Mouse (Mus musculus): ENCODE data around the gene Aff3.

The Aff3 gene

DNA sequence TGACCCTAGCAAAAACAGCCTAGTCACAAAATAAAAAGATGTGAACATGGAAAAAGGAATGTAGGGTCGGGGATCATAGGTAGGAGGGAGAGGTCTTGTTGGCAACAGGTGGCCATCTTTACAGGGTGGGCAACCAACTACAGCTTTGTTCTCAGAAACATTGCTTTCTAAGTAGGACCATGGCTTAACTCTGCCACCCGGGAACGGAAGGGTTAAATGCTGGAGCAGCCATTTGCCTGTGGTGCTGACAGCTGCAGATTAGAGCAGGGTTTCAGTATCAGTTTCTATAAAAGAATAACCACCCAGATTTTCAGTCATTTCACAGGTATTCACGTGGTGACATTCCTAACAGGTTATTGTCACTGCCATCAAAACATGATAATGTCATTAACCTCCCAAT lies 317.4 kb downstream of the Aff3 start:
- ChIA-PET CTCF (no interaction called here), POLR2A (interaction anchor here in 1 of 4 experiments (0.6 kb wide), 1 partner anchor 407 kb away, joined by 3 read pairs; no protein-coding TSS in a partner anchor)

DNA sequence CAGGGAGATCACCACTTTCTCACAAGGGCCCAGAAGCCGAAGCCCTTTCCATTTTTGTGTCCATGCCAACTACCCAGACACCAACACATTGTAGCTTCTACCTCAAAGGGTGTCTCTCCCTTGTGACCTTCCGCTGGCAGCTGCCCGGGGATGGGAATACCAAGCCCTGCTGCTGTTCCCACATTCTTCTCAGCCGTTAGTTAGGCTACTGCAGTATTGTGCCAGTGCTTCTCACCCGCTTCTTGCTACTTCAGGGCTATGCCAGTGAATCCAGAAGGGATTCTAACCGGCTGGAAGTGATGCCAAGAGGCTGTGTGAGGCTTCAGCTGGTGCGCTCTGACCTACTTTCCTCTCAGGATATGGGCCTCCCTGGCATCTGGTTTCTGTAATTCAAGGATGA lies 330.5 kb downstream of the Aff3 start:
- ChIA-PET POLR2A (no interaction called here), CTCF (interaction anchor here in 1 of 4 experiments (0.9 kb wide), 1 partner anchor 149 kb away, joined by 5 read pairs; no protein-coding TSS in a partner anchor)

DNA sequence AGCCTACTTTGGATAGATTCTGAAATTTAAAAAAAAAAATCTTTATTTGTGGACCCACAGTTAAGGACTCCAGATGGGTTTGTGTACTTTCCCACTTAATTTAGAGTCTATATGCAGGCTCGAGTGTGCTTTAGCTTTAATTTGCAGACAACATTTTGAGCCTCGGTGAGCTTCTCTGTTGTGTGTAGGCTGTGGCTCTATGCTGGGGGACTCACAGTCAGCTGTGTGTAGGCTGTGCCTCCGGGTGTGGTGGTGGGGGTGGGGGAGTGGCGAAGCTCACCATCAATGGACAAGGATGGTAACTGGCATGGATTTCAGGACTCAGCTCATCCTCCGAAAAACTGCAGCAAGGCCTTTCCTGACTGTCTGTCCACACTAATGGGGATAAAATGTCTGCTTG lies 331.8 kb downstream of the Aff3 start:
- ChIA-PET CTCF (interaction anchor here in 1 of 4 experiments (0.8 kb wide), 1 partner anchor 147 kb away, joined by 4 read pairs; no protein-coding TSS in a partner anchor), POLR2A (interaction anchor here in 1 of 4 experiments (0.7 kb wide), 1 partner anchor 13 kb away, joined by 3 read pairs; no protein-coding TSS in a partner anchor)

DNA sequence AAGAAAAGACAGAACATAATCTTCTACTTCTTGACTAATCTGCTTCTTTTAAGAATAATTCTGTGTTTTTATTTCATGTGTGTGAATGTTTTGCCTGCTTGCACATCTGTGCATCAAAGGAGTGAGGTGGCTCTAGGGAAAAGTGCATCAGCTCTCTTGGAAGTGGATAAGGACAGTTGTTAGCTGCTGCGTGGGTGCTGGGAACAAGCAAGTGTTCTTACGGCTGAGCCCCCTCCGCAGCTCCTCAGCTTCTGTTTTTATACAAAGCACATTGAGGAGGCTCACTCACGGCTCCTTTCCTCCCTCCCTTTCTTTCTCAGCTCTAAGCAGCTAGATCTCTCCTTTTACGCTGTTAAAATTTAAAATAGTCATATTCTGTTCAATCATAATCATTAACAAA lies 340.5 kb downstream of the Aff3 start:
- ChIA-PET POLR2A (no interaction called here), CTCF (no interaction called here)

DNA sequence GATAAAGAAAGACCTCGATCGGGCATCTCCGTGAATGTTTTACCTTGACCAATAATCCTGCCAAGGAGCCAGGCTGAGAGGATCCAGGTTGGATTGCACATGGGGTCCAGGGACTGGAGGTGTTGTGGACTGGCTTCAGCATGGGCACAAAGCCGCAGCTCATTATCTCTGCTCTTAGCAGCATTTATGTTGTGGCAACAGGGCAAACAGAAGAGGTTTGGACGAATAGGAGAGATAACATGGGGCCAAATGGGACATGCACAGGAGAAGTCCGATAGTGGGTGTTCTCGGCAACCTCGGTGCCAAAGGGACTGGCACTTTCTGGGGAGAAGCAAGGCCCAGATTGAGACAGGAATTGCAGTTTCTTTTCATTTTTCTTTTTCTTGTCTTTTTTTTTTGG lies 342.9 kb downstream of the Aff3 start:
- ChIA-PET POLR2A (interaction anchor here in 1 of 4 experiments (0.7 kb wide), 1 partner anchor 645 kb away, joined by 3 read pairs; no protein-coding TSS in a partner anchor), CTCF (interaction anchor here in 1 of 4 experiments (0.7 kb wide), 1 partner anchor 222 kb away, joined by 4 read pairs; no protein-coding TSS in a partner anchor)

DNA sequence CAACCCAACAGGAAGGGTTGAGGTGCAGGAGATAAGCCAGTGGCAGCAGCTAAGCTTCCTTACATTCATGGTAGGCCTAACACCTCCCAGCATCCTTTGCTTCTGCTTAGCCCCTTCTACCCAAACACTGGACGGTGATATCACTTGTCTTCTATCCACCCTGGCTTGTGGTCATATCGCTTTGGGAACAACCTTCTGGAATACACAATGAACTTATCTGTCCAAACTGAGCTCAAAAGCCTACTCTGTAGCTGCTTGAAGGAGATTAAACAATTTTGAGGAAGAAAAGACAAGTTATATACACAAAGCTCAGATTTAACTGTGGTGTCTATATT lies 343.8 kb downstream of the Aff3 start:
- ChIA-PET POLR2A (interaction anchor here in 1 of 4 experiments (1.2 kb wide), 1 partner anchor 12 kb away, joined by 3 read pairs; no protein-coding TSS in a partner anchor), CTCF (interaction anchor here in 1 of 4 experiments (1.0 kb wide), 1 partner anchor 68 kb away, joined by 3 read pairs; no protein-coding TSS in a partner anchor)

DNA sequence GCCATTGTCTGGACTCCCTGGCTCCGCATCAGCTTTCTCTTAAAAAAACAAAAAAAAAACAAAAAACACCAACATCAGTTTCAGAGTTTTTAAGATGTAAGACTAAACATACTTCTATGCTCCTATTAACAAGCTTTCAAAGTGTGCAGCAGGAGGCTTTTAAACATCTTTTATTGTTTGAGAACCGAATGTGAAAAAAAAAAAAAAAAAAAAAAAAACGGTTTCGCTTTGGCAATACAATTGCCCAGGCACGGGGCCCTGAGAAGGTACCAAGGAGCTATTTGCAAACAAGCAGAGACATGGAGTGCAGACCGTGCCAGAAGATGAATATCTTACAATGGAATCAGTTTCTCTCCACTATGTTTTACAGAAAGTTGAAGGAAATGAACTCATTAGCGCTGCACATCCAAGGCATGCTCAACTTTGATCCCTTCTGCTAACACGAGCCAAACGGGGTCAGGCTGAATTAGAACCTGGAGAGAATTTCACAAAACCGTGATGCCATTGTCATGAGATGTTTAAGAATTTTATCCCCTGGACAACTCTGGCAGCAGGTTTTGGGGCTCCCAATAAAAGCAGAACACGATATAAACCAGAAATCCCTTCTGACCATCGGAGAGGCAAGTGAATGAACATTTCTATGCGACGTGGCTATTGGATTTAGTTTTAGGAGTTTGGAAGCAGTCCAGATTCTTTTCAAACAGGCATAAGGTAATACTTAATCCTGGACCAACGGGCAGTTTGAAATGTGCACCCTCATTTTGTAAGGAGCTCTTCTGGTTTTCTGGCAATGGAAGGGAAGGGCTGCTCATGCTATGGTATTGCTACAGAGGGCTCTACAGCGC lies 344.4 kb downstream of the Aff3 start:
- POLR2A ChIA-PET = interaction anchor here in 1 of 4 experiments (0.6 to 1.2 kb wide), 2 partner anchors 12 to 294 kb away, joined by 3 to 5 read pairs; no protein-coding TSS in a partner anchor
- CTCF ChIA-PET = interaction anchor here (0.6 to 1.0 kb wide), 7 partner anchors 8 to 471 kb away, joined by 3 to 9 read pairs (median 4); no protein-coding TSS in a partner anchor

DNA sequence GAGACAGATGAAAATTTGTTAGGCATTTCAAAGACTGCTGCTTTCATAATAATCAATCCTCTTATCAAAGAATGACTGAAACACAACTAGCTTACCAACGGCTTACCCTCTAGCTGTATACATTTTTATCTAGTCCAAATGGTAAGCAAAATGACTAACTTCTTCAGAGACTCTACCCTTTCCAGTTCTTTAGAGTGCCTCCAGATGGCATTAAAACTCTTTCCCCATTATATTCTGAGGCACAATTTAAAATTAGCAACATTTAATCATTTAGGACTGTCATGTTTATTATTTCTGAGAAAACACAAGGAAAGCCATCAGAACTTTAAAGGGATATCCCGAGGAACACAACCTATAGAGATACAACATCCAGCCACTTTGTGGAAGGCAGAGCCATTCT lies 346.1 kb downstream of the Aff3 start:
- POLR2A ChIA-PET = no interaction called here
- CTCF ChIA-PET = no interaction called here

DNA sequence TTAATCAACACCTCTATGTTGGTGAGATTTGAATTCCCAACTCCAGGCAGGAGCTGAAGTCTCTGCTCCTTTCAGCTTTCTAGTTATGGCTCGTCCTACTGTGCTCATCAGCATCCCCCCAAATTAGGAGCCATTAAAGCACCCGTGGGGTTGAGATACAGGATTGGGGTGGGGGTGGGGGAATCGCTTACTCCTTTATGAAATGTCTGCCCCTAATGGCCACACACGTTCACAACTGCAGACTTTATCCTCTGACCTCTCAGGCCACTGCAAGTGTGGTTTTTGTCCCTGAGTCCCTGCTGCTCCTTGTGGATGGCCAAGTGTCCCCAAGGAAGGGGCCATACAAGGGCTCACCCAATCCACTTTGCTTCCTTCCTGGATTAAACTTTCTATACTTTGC lies 348.8 kb downstream of the Aff3 start:
- CTCF ChIA-PET = interaction anchor here in 1 of 4 experiments (1.4 kb wide), 1 partner anchor 130 kb away, joined by 5 read pairs; no protein-coding TSS in a partner anchor
- POLR2A ChIA-PET = no interaction called here

DNA sequence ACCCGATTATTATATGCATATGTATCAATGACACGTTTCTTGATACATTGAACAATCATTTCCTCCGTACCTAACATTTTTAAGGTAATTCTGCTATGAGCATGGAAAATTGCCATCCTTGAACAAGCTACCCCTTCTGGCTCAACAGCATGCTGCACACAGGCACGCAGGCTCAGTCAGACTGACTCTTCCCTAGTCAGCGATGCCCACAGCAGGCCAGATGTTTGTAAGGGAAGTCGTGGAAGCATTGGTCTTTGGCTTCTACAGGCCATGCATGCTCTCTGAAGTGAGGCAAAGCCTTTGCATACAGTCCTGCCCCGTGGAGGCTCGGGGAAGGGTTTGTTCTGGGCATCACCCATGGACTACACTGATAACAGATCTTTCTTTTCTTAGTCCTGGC lies 354.3 kb downstream of the Aff3 start:
- ChIA-PET CTCF (interaction anchor here in 1 of 4 experiments (1.6 kb wide), 1 partner anchor 125 kb away, joined by 5 read pairs; no protein-coding TSS in a partner anchor), POLR2A (no interaction called here)

DNA sequence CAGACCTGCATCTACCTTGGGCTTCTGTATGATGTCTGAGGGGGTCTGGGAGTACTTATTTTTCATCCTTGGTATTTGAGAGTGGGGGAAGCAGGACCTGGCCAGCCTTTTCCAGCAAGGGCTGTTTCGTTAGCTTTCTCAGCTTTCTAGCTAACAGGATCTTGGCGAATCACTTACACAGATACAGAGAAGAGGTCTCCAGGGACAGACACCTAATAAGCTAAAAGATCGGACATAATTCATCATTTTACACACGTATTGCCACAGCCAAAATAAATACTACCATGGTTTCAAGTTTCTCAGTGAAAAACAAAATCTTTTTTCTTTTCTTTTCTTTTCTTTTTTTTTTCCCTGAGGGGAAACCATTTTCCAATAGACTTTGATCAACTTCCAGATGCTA lies 354.7 kb downstream of the Aff3 start:
- ChIA-PET POLR2A (no interaction called here), CTCF (interaction anchor here in 1 of 4 experiments (1.6 kb wide), 1 partner anchor 125 kb away, joined by 5 read pairs; no protein-coding TSS in a partner anchor)

DNA sequence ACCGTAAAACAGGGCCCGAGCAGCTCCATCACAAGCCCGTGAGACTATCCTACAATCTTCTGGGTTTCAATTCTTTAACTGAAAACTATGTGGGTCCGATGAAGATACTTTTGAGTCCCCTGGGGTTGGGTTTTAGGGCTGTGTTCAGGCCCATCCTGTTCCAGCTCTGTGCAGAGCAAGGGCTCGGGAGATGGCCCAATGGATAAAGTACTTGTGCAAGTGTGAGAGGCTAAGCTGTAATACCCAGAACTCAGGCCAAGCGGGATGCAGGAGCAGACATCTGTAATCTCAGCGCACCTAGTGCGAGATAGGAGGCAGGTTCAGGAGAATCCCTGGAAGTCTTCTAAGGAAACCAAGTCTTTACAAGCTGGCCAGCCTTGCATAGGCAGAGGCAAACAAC lies 355.4 kb downstream of the Aff3 start:
- CTCF ChIA-PET = interaction anchor here in 1 of 4 experiments (1.6 kb wide), 1 partner anchor 124 kb away, joined by 5 read pairs; no protein-coding TSS in a partner anchor

DNA sequence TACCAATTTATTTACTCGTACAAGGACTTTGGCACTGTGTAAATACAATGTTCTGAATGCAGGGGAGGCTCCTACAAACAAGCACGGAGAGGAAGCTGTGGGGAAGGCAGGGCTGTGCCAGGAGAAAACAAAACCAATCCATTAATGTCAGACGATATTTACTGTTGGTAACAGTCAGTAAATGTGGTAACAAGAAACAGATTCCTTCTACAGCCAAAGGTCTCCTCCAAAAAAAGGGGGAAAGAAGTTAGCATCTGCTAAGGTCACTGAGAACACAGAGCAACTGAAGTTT lies 356.1 kb downstream of the Aff3 start:
- CTCF ChIA-PET = interaction anchor here in 2 of 4 experiments (0.8 to 1.3 kb wide), 2 partner anchors 123 to 462 kb away, joined by 3 read pairs; no protein-coding TSS in a partner anchor

More for the DNA sequence above, 355.4 kb downstream of the Aff3 start:
- POLR2A ChIA-PET = no interaction called here

DNA sequence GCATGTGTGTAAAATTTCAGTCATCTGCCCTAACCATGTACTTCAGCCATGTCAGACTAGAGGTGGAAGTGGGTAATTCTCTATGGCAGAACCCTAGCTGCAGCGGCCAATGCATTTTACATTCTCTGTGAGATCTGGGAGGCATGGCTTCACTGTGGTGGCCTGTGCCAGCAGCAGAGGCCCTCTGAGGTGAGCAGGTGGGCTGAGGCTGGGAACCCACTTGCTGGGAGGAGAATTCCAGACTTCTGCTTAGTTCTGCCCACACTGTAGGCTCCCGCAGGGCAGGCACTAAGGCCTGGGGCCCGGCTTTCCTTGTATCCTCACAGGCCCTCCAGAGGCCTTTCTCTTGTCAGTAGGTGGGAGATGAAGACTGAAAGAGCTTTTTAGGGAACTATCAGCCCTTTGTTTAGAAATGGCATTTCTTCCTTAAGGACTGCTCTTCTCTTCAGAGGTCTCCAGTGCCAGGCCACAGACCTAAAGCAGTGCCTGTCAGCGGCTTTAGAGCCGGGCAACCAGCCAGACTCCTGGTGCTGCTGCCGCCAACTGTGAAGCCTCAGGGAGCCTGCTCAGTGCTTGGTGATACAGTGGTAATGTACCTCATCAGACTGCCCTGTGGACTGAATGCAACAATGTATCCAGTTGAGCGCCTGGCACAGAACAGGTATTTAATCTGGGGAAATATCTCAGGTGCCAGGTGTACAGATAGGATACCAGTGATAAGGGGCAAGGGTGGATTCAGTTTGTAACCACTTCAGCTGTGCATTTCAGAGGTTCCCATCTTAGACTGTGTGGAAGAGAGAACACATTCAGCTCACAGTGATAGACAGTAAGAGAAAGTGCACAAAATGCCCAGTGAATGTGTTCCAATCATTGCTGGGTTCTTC lies 356.7 kb downstream of the Aff3 start:
- ChIA-PET CTCF (interaction anchor here (0.6 to 1.5 kb wide), 10 partner anchors 12 to 462 kb away, joined by 3 to 5 read pairs (median 3); no protein-coding TSS in a partner anchor), POLR2A (no interaction called here)

More for the DNA sequence above, 356.1 kb downstream of the Aff3 start:
- POLR2A ChIA-PET = no interaction called here

DNA sequence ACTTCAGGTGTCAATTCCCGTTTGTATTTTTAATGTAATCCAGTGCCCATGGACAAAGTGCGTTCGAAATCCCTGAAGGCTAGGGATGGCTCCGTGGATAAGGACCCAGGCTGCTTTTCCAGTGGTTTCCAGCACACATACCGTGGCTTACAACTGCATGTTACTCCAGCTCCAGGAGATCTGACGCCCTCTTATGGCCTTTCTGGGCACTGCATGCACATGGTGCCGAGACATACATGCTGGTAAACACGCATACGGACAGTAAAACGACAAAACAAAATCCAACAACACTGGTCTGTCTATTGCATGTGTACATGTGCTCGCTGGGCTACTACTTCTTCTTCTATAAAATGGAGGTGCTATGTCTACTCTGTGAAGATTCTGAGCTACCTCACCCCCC lies 357.5 kb downstream of the Aff3 start:
- ChIA-PET POLR2A (no interaction called here), CTCF (interaction anchor here in 3 of 4 experiments (0.6 to 1.5 kb wide), 9 partner anchors 11 to 294 kb away, joined by 3 to 5 read pairs (median 3); no protein-coding TSS in a partner anchor)

DNA sequence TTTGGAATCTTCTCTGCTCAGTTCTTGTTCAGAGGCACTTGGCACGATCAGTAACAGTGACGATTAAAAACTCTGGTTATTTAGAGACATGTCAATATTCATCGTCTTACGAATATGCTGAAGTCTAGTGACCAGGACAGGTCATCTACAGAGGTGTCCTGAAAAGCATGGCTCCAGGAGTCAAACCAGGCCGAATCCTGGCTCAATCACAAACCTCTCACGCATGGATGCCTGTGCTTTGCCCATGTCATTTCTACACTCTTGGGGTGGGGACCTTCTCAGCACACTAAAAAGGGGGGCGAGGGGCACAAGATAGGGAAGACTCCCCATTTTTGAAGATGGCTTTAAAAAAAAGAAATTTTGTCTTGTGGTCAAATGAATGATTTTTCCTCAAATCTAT lies 358.6 kb downstream of the Aff3 start:
- POLR2A ChIA-PET = interaction anchor here in 1 of 4 experiments (0.7 kb wide), 1 partner anchor 390 kb away, joined by 3 read pairs; no protein-coding TSS in a partner anchor
- CTCF ChIA-PET = no interaction called here

DNA sequence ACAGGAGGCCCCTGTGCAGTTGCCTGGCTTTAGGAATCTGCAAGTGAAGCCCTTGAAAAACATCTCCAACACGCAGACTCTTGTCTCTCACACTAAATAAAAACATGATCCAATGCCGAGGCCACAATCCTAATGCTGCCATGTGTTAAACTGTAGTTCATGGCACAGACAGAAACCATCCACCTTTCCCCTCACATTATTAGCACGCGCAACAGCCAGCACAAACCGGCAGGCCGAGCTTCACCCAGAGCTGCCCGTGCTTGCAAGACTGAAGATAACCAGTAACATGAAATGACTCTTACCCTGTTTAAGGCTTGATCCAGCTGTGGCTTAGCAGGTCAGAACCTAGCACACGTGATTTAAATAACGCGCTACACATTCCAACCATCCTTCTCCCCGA lies 360.4 kb downstream of the Aff3 start:
- POLR2A ChIA-PET = no interaction called here
- CTCF ChIA-PET = interaction anchor here in 1 of 4 experiments (0.6 to 0.9 kb wide), 2 partner anchors 11 to 15 kb away, joined by 3 read pairs; no protein-coding TSS in a partner anchor

DNA sequence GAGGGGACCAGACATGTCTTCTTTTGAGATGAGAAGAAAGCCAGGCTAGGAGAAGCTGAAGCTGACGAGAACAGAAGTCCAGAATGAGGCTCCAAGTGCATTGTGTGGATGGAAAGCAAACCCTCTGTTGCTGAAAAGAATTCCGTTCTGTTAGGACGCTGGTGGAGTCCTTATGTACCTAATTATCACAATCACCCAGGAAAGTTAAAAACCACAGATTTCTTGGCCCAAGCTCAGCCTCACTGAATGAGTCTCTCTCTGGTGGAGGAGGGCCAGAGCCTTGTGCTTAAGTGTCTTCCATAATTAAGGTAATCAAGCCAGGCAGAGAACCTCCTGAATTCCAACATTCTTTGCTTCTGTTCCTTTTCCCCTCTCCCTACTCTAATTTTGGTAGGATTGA lies 366.5 kb downstream of the Aff3 start:
- ChIA-PET POLR2A (no interaction called here), CTCF (interaction anchor here in 1 of 4 experiments (1.2 kb wide), 1 partner anchor 113 kb away, joined by 3 read pairs; no protein-coding TSS in a partner anchor)

DNA sequence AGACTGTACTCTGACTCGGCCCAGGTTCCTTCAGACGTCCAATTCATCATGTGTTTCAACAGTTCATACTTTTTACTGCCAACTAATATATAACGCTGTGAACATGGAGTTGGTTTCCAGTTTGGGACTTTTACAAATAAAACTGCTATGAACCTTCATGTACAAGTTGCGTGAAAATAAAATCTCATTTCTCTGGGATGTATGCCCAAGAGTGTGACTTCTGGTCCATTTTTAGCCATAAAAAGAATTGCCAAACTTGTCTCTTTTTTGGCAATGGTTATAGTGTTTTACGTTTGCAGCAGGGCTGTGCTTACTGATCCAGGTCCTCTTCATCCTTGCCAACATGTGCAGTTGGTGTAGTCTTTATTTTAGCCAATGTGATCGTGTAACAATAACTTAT lies 369.8 kb downstream of the Aff3 start:
- CTCF ChIA-PET = no interaction called here
- POLR2A ChIA-PET = no interaction called here
